In the genomic region with DNA sequence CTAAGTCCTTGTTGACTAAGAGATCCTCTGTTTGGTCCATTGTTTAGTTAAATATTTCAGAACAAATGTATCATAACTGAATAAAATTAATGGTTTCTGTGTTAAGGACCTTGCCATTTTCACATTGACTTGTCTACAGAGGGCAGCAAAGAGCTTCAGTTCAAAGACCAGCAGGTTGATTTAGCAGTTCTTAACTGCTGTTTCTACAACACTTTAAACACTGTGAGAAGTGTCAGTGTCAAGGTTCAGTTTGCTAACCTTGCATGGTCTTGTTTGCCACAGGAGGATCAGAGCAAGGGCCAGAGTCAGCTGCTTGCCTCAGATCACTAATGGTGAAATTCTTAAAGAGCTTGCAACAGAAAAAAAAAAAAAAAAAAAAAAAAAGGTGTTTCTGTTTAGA, we compare ENCODE assay signal across 9 mouse cellular contexts.
A peak's percentile ranks its signal among the peaks of the same experiment; 100 is the strongest.
DNase-seq lines count a peak whose midpoint lies in the region; ATAC-seq lines count a peak whose summit lies in the region.
"Had no signal": no experiment of that assay in that cellular context is flagged by ENCODE, and none has a peak within 500 bp of the region (broad histone marks: within the 10 kb centered on the region; RNA-seq: fewer than 3 reads in every experiment).

No protein-coding gene starts in this region.

- no peaks in the 10 kb centered on the region for H3K36me3 ChIP-seq in liver, embryonic 12.5 days
- H3K36me3 ChIP-seq in forebrain, embryonic 16.5 days (ENCODE audit: control insufficient read depth, insufficient read depth): no peaks in the 10 kb centered on the region
- no peaks in the 10 kb centered on the region for H3K36me3 ChIP-seq in liver, embryonic 16.5 days (ENCODE audit: control insufficient read depth, insufficient read depth)

- H3K4me2 ChIP-seq in liver, embryonic 12.5 days: no peak overlapping the region
- no peak overlapping the region for H3K4me2 ChIP-seq in forebrain, embryonic 16.5 days (ENCODE audit: low read length)
- H3K4me2 ChIP-seq in liver, embryonic 16.5 days (ENCODE audit: low read depth, low read length): no peak overlapping the region

- peak; percentile 4 for DNase-seq in liver
- peak; percentile 63 for DNase-seq in brain, embryonic 18.5 days (ENCODE audit: low read depth, low spot score)
- no peak for DNase-seq in urinary bladder, postnatal 4 days (ENCODE audit: low spot score in 2 of 2)
- no peak for DNase-seq in right cerebral cortex, postnatal 25 days
- no peak for DNase-seq in left cerebral cortex, adult 9 months (ENCODE audit: low spot score in 2 of 2)

- H3K9ac ChIP-seq in liver, embryonic 12.5 days: no peak overlapping the region
- no peak overlapping the region for H3K9ac ChIP-seq in forebrain, embryonic 16.5 days (replicated peaks; ENCODE audit: low read depth, low read length)
- no peak overlapping the region for H3K9ac ChIP-seq in liver, embryonic 16.5 days (ENCODE audit: low read depth, low read length)

- ATAC-seq in liver, embryonic 12.5 days: no peak
- ATAC-seq in forebrain, embryonic 16.5 days: peak; percentile 78
- peak; percentile 84 for ATAC-seq in liver, embryonic 16.5 days (ENCODE audit: low read depth)

- no peaks in the 10 kb centered on the region for H3K27me3 ChIP-seq in liver, embryonic 12.5 days (replicated peaks)
- H3K27me3 ChIP-seq in forebrain, embryonic 16.5 days (replicated peaks; ENCODE audit: control insufficient read depth, insufficient read depth, low read length): no peaks in the 10 kb centered on the region
- no peaks in the 10 kb centered on the region for H3K27me3 ChIP-seq in liver, embryonic 16.5 days (ENCODE audit: control insufficient read depth, insufficient read depth, low read depth, low read length)
- H3K27me3 ChIP-seq: megakaryocyte, embryonic 14.5 days had no signal

- H3K4me1 ChIP-seq in liver, embryonic 12.5 days: no peaks in the 10 kb centered on the region
- no peaks in the 10 kb centered on the region for H3K4me1 ChIP-seq in forebrain, embryonic 16.5 days (replicated peaks; ENCODE audit: control insufficient read depth, insufficient read depth, low read length)
- no peaks in the 10 kb centered on the region for H3K4me1 ChIP-seq in liver, embryonic 16.5 days (ENCODE audit: control insufficient read depth, low read depth, low read length)
- H3K4me1 ChIP-seq: megakaryocyte, embryonic 14.5 days had no signal

- no peaks in the 10 kb centered on the region for H3K9me3 ChIP-seq in liver, embryonic 12.5 days (replicated peaks)
- no peaks in the 10 kb centered on the region for H3K9me3 ChIP-seq in forebrain, embryonic 16.5 days (ENCODE audit: control insufficient read depth, low read length)
- H3K9me3 ChIP-seq in liver, embryonic 16.5 days (replicated peaks; ENCODE audit: control insufficient read depth, low read length): no peaks in the 10 kb centered on the region
- H3K9me3 ChIP-seq: megakaryocyte, embryonic 14.5 days had no signal

- no peak overlapping the region for H3K4me3 ChIP-seq in liver, embryonic 12.5 days
- no peak overlapping the region for H3K4me3 ChIP-seq in forebrain, embryonic 16.5 days (replicated peaks; ENCODE audit: low read length)
- H3K4me3 ChIP-seq in liver, embryonic 16.5 days (ENCODE audit: low read depth, low read length): no peak overlapping the region
- H3K4me3 ChIP-seq: megakaryocyte, embryonic 14.5 days had no signal

- H3K27ac ChIP-seq in liver, embryonic 12.5 days: no peak overlapping the region
- H3K27ac ChIP-seq in forebrain, embryonic 16.5 days (ENCODE audit: low read length): no peak overlapping the region
- H3K27ac ChIP-seq in liver, embryonic 16.5 days (ENCODE audit: low read length): no peak overlapping the region

Comparison
In these comparisons a context has a peak if more than half of its experiments do, and no peak if none do; other contexts are left out.
1. DNase-seq: peak in liver (single experiment) and brain, embryonic 18.5 days (single experiment); none in urinary bladder, postnatal 4 days (0 of 2), right cerebral cortex, postnatal 25 days (single experiment) and left cerebral cortex, adult 9 months (0 of 2).